Mouse (Mus musculus) heart, postnatal 0 days (tissue): ENCODE measurements around the gene Gm16867.
"Not testable (repeated sequence)": the region's sequence is repeated elsewhere in the genome, so short reads cannot be mapped to it uniquely, and the experiment has no call there.

Experiments used
- CTCF ChIP-seq: IDR thresholded peaks from 2 replicates; pipeline ENCODE4 v1.5.1; 2016; ENCODE audit warnings: antibody characterized with exemption, control low read depth, low read depth
- EP300 ChIP-seq: IDR thresholded peaks from 2 replicates; pipeline ENCODE4 v1.6.1; 2016; ENCODE audit warnings: antibody characterized with exemption, low read depth

DNA sequence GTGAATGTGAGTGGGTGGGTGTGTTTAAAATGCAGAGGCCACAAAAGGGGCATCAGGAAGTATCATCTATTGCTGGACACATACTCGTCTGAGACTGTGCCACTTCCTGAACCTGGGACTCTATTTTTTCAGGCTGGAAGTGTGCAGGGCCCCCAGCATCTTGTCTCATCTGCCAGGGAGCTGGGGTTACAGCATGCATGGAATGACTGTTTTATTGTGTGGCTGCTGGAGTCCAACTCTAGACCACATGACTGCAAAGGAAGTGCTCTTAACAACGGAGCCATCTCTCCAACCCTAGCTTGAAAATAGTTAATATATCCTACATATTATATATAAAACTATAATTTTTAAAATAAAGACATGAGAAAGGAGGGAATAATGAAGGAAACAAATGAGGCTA is 29.8 kb downstream of the Gm16867 start:
- not testable (repeated sequence) for TF ChIP-seq CTCF, EP300
